Mouse (Mus musculus) stomach, postnatal 0 days (tissue): ENCODE measurements at regions not wholly inside any gene's neighbourhood (a gene's known extent, or its start where the extent isn't known, plus 50 kb on each side); places are given as distances from the start of the nearest gene placed in this dataset.

Experiments
- ATAC-seq: fragments of 200-750 bp; cut with Nextera tagmentation; 2 replicates; pipeline ENCODE4 v1.8.0; 2017; ENCODE audit not compliant: low FRiP score, low TSS enrichment
- DNase-seq: peaks from one replicate; pipeline ENCODE4 v3.0.0-alpha.2; 2016; ENCODE audit warnings: low spot score
- H3K27ac ChIP-seq: fragments of 300-500 bp; sonication (generic); replicated peaks from 2 replicates; pipeline ENCODE4 v1.5.1; 2014; ENCODE audit warnings: mild to moderate bottlenecking, control low read depth
- H3K27me3 ChIP-seq: fragments of 300-500 bp; sonication (generic); 2 replicates; pipeline ENCODE4 v1.6.1; 2014; ENCODE audit warnings: low read length; ENCODE audit not compliant: control insufficient read depth, insufficient read depth
- H3K36me3 ChIP-seq: fragments of 300-500 bp; sonication (generic); 2 replicates; pipeline ENCODE4 v1.6.1; 2014; ENCODE audit warnings: low read length, mixed read lengths; ENCODE audit not compliant: control insufficient read depth, insufficient read depth
- H3K4me1 ChIP-seq: fragments of 300-500 bp; sonication (generic); replicated peaks from 2 replicates; pipeline ENCODE4 v1.6.1; 2014; ENCODE audit warnings: antibody characterized with exemption; ENCODE audit not compliant: control insufficient read depth, insufficient read depth
- H3K4me2 ChIP-seq: fragments of 300-500 bp; sonication (generic); replicated peaks from 2 replicates; pipeline ENCODE4 v1.6.1; 2014; ENCODE audit warnings: low read depth, mild to moderate bottlenecking, control low read depth, moderate library complexity
- H3K4me3 ChIP-seq: fragments of 300-500 bp; sonication (generic); 2 replicates; pipeline ENCODE4 v1.5.1; 2014; ENCODE audit warnings: low read depth, low read length, control low read depth
- H3K9ac ChIP-seq: fragments of 300-500 bp; sonication (generic); 2 replicates; pipeline ENCODE4 v1.6.1; 2014; ENCODE audit warnings: mild to moderate bottlenecking, low read length, control low read depth, mixed read lengths
- H3K9me3 ChIP-seq: fragments of 300-500 bp; sonication (generic); 2 replicates; pipeline ENCODE4 v1.6.1; 2016; ENCODE audit warnings: low read length; ENCODE audit not compliant: control insufficient read depth
- CTCF ChIP-seq: IDR thresholded peaks from 2 replicates; pipeline ENCODE4 v1.5.1; 2016; ENCODE audit warnings: antibody characterized with exemption, low read depth, mild to moderate bottlenecking, moderate library complexity
- EP300 ChIP-seq: optimal IDR thresholded peaks from 2 replicates; pipeline ENCODE3; 2016; ENCODE audit warnings: antibody characterized with exemption
- WGBS: fragments of 180-500 bp; shearing (Covaris S2); extraction: QIAGEN DNeasy Blood & Tissue Kit; methylation state at CpG from one replicate; pipeline ENCODE4 v1.1.7; 2014; 5-methylcytosine and 5-hydroxymethylcytosine counted together

- no peak overlapping the region for H3K9ac ChIP-seq
- 93% methylated on average over 3 of the region's 3 CpGs for WGBS
- TF ChIP-seq EP300 (no peak), CTCF (no peak)
- H3K4me1 ChIP-seq = no peaks in the 10 kb centered on the region
- H3K36me3 ChIP-seq = no peaks in the 10 kb centered on the region
- H3K4me2 ChIP-seq = no peak overlapping the region
- no peaks in the 10 kb centered on the region for H3K9me3 ChIP-seq
- no peak overlapping the region for H3K4me3 ChIP-seq
- DNase-seq = no peak
- no peak overlapping the region for H3K27ac ChIP-seq
- H3K27me3 ChIP-seq = no peaks in the 10 kb centered on the region
- no peak for ATAC-seq
These were observed 115.7 kb upstream of the Nrp1 start for GRCm38 (mm10) chr8:128242465-128243251.

DNA sequence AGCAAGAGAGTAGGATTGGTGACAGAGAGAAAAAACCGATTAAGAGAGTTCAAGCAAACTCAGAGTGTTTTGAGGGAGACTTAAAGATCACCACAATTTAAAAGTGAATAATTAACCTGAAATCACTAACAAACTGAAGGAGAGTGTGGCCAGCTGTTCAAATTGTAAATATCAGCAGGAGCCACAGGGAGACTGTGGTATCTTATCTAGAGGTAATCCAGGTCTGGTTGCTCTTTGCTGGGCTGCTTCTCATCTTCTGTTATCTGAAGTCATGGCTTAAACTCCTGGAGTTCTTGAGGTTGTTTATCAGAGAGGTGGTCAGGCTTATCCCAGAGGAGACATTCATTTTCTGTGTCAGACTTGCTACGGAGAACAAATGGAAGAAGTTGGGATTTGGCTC is 106.7 kb upstream of the Nrp1 start:
- H3K36me3 ChIP-seq = no peaks in the 10 kb centered on the region
- WGBS = 28% methylated on average over 2 of the region's 2 CpGs
- H3K9ac ChIP-seq = no peak overlapping the region
- ATAC-seq (no peak), DNase-seq (no peak)
- no peaks in the 10 kb centered on the region for H3K9me3 ChIP-seq
- H3K4me3 ChIP-seq = no peak overlapping the region
- no peak for TF ChIP-seq CTCF
- no peak for TF ChIP-seq EP300
- H3K4me1 ChIP-seq = no peaks in the 10 kb centered on the region
- H3K27ac ChIP-seq = no peak overlapping the region
- no peaks in the 10 kb centered on the region for H3K27me3 ChIP-seq
- H3K4me2 ChIP-seq = no peak overlapping the region

GRCm38 (mm10) chr8:128260836-128261235 is 97.6 kb upstream of the Nrp1 start:
- no peak overlapping the region for H3K27ac ChIP-seq
- H3K4me3 ChIP-seq = no peak overlapping the region
- H3K4me2 ChIP-seq = no peak overlapping the region
- H3K9ac ChIP-seq = no peak overlapping the region
- no peaks in the 10 kb centered on the region for H3K36me3 ChIP-seq
- H3K9me3 ChIP-seq = no peaks in the 10 kb centered on the region
- no peak for DNase-seq
- 85% methylated on average over 3 of the region's 3 CpGs for WGBS
- no peaks in the 10 kb centered on the region for H3K27me3 ChIP-seq
- ATAC-seq = no peak
- H3K4me1 ChIP-seq = no peaks in the 10 kb centered on the region
- no peak for TF ChIP-seq CTCF
- no peak for TF ChIP-seq EP300

- no peak overlapping the region for H3K4me2 ChIP-seq
- DNase-seq (no peak), ATAC-seq (no peak)
- 89% methylated on average over 3 of the region's 3 CpGs for WGBS
- H3K27me3 ChIP-seq = no peaks in the 10 kb centered on the region
- no peak overlapping the region for H3K9ac ChIP-seq
- no peak overlapping the region for H3K27ac ChIP-seq
- H3K4me3 ChIP-seq = no peak overlapping the region
- TF ChIP-seq CTCF (no peak), EP300 (no peak)
- no peaks in the 10 kb centered on the region for H3K9me3 ChIP-seq
- no peaks in the 10 kb centered on the region for H3K4me1 ChIP-seq
- H3K36me3 ChIP-seq = no peaks in the 10 kb centered on the region
These were observed 97.0 kb upstream of the Nrp1 start for GRCm38 (mm10) chr8:128261367-128261766.

DNA sequence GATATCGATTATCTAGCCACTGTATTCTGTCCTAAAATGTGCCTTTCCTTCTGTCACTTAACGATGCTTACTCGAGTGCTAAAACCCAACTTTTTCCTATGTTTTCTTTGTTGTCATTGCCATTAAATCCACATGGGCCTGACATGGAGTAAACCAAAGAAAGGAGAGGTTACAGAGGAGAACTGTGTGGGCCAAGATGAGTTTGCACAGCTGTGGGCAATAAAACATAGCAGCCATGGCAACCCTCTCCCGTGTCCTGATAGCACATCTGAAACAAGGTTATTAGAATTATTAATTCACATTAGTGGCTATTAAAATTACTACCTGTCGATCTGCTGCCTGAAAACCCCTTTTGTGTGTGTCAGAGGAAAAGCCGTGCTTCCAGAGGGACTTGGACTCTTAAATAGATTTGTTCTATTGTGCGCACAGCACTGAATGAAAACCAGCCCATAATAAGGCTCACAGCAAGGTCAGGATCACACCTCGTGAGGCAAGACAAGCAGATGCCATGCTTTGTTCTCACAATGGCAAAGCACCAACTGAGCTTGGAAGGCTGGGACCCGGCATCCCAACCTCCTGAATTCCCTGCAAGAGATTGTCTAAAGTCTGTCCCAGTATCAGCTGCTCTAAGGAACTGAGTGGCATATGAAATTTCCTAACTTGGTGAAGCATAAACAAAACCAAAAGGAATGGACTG is 95.0 kb upstream of the Nrp1 start:
- Histone ChIP-seq H3K9ac (no peak overlapping the region), H3K9me3 (no peaks in the 10 kb centered on the region), H3K4me1 (no peaks in the 10 kb centered on the region), H3K4me3 (no peak overlapping the region), H3K36me3 (no peaks in the 10 kb centered on the region), H3K27ac (no peak overlapping the region), H3K27me3 (no peaks in the 10 kb centered on the region), H3K4me2 (no peak overlapping the region)
- ATAC-seq (no peak), DNase-seq (no peak)
- WGBS = 41% methylated on average over 9 of the region's 9 CpGs
- TF ChIP-seq EP300 (no peak), CTCF (no peak)

DNA sequence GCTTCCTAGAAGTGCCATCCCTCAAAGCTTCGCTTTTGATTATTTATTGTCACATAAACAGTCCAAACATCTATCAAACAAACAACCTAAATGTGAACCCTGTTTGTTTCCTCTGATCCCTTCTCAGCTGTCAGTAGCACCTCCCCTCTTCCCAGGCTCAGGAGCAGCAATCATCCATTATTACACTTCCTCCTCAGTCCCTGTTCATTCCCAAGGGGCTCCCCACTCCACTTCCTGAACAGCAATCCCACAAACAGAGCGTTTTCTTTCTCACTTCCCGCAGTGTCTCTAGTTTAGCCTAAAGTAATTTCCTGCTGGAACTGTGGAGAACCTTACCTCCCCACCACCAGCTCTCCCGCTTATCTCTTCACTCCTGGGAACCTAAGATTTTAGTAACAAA is 91.1 kb upstream of the Nrp1 start:
- Histone ChIP-seq H3K27me3 (no peaks in the 10 kb centered on the region), H3K4me3 (no peak overlapping the region), H3K4me2 (no peak overlapping the region), H3K9ac (no peak overlapping the region), H3K36me3 (no peaks in the 10 kb centered on the region), H3K9me3 (no peaks in the 10 kb centered on the region), H3K4me1 (no peaks in the 10 kb centered on the region), H3K27ac (no peak overlapping the region)
- ATAC-seq (no peak), DNase-seq (no peak)
- 47% methylated on average over 4 of the region's 4 CpGs for WGBS
- TF ChIP-seq EP300 (no peak), CTCF (no peak)
